Mouse (Mus musculus): ENCODE results near the gene Nrxn2. TPM values are rescaled to one million over a fixed set of nuclear protein-coding genes. Genes with fewer than 3 reads are reported as not detected.

Nrxn2 gene
- total and polyA plus RNA-seq, 3 experiments = 0.20 to 0.71 (median 0.30) TPM

GRCm38 (mm10) chr19:6454041-6454720, 35.6 kb downstream of the Nrxn2 start:
- DNase-seq (ENCODE audit: extremely low read depth) = peak; percentile 31
- Histone ChIP-seq H3K36me3 (replicated peaks in 1 of 2; ENCODE audit: control insufficient read depth in 1 of 2, insufficient read depth in 1 of 2, low read length in 1 of 2) (no peaks in the 10 kb centered on the region), H3K9ac (ENCODE audit: insufficient read depth, low read depth) (no peak overlapping the region), H3K4me2 (ENCODE audit: insufficient read depth, low read depth, poor library complexity, severe bottlenecking) (no peak overlapping the region), H3K4me3 (replicated peaks in 1 of 3; ENCODE audit: low read depth in 2 of 3, low read length in 2 of 3, poor library complexity in 1 of 3) (no peak overlapping the region), H3K79me2 (replicated peaks; ENCODE audit: control insufficient read depth, extremely low read depth, insufficient read depth, poor library complexity, severe bottlenecking) (no peaks in the 10 kb centered on the region), H3K27me3 (replicated peaks) (peaks cover 61% of the 10 kb centered on the region), H3K4me1 (ENCODE audit: control insufficient read depth in 1 of 2, insufficient read depth in 2 of 2) (peaks cover 4 to 36% of the 10 kb centered on the region in 2 experiments), H3K27ac (ENCODE audit: insufficient read depth, low read depth) (no peak overlapping the region), H3K9me3 (replicated peaks; ENCODE audit: low read length) (no peaks in the 10 kb centered on the region)
- dilution Hi-C loops (cut with MboI; ENCODE audit: extremely low pct_ligation_motif_present, extremely low pct_unique_long_range_greater_than_20kb, low sequenced_read_pairs) = no loop called here
- in situ Hi-C loops (cut with MboI; ENCODE audit: low pct_ligation_motif_present, low pct_unique_long_range_greater_than_20kb, low sequenced_read_pairs) = no loop called here
- TF ChIP-seq IRF4 (IDR thresholded peaks at IDR 0.05; ENCODE audit: low read depth, low read length) (peak; percentile 74; the same call in 1 of the 2 replicates), RCOR1 (conservative IDR thresholded peaks at IDR 0.05; ENCODE audit: low read depth, low read length) (no peak), EP300 (IDR thresholded peaks at IDR 0.05; ENCODE audit: low read length) (peak; percentile 69), TCF12 (IDR thresholded peaks at IDR 0.05; ENCODE audit: low read depth, low read length) (peak; percentile 20; the same call in 1 of the 2 replicates), SMC3 (IDR thresholded peaks at IDR 0.05; ENCODE audit: low read depth, low read length) (no peak)

GRCm38 (mm10) chr19:6459504-6459903, 41.0 kb downstream of the Nrxn2 start:
- in situ Hi-C loops (cut with MboI; ENCODE audit: low pct_ligation_motif_present, low pct_unique_long_range_greater_than_20kb, low sequenced_read_pairs) (loop anchor here (5.0 kb wide), 1 partner anchor 52 kb away; no protein-coding TSS in a partner anchor), dilution Hi-C loops (cut with MboI; ENCODE audit: extremely low pct_ligation_motif_present, extremely low pct_unique_long_range_greater_than_20kb, low sequenced_read_pairs) (no loop called here)
- Histone ChIP-seq H3K9ac (ENCODE audit: insufficient read depth, low read depth) (no peak overlapping the region), H3K27ac (ENCODE audit: insufficient read depth, low read depth) (no peak overlapping the region), H3K27me3 (replicated peaks) (peaks cover 62% of the 10 kb centered on the region), H3K4me2 (ENCODE audit: insufficient read depth, low read depth, poor library complexity, severe bottlenecking) (no peak overlapping the region), H3K9me3 (replicated peaks; ENCODE audit: low read length) (no peaks in the 10 kb centered on the region), H3K4me1 (ENCODE audit: control insufficient read depth in 1 of 2, insufficient read depth in 2 of 2) (peaks cover 0 to 6% of the 10 kb centered on the region in 2 experiments; a peak in 2 of 4 replicates), H3K4me3 (replicated peaks in 1 of 3; ENCODE audit: low read depth in 2 of 3, low read length in 2 of 3, poor library complexity in 1 of 3) (no peak overlapping the region), H3K36me3 (replicated peaks in 1 of 2; ENCODE audit: control insufficient read depth in 1 of 2, insufficient read depth in 1 of 2, low read length in 1 of 2) (no peaks in the 10 kb centered on the region), H3K79me2 (replicated peaks; ENCODE audit: control insufficient read depth, extremely low read depth, insufficient read depth, poor library complexity, severe bottlenecking) (no peaks in the 10 kb centered on the region)
- DNase-seq (ENCODE audit: extremely low read depth) = no peak
- TF ChIP-seq EP300 (IDR thresholded peaks at IDR 0.05; ENCODE audit: low read length) = no peak
- no peak for TF ChIP-seq GABPA (IDR thresholded peaks at IDR 0.05; ENCODE audit: insufficient replicate concordance, low read depth, low read length)
- no peak for TF ChIP-seq USF2 (conservative IDR thresholded peaks at IDR 0.05; ENCODE audit: low read depth, low read length)
- TF ChIP-seq ETS1 (conservative IDR thresholded peaks at IDR 0.05; ENCODE audit: low read depth, low read length) = no peak
- TF ChIP-seq UBTF (IDR thresholded peaks at IDR 0.05; ENCODE audit: low read depth, low read length) = no peak
- no peak for TF ChIP-seq E2F4 (IDR thresholded peaks at IDR 0.05; ENCODE audit: insufficient replicate concordance, low read depth, low read length)
- TF ChIP-seq TCF12 (IDR thresholded peaks at IDR 0.05; ENCODE audit: low read depth, low read length) = no peak
- no peak for TF ChIP-seq ZNF384 (IDR thresholded peaks at IDR 0.05; ENCODE audit: low read depth, low read length)
- TF ChIP-seq IRF4 (IDR thresholded peaks at IDR 0.05; ENCODE audit: low read depth, low read length) = no peak
- no peak for TF ChIP-seq MAZ (IDR thresholded peaks at IDR 0.05; ENCODE audit: low read depth, low read length)
- TF ChIP-seq MXI1 (IDR thresholded peaks at IDR 0.05; ENCODE audit: low read depth, low read length) = no peak
- TF ChIP-seq NELFE (IDR thresholded peaks at IDR 0.05; ENCODE audit: low read depth, low read length) = no peak
- TF ChIP-seq PAX5 (IDR thresholded peaks at IDR 0.05; ENCODE audit: low read length) = no peak

Data from CH12.LX (cell line).